Mouse (Mus musculus) liver, adult 2 months (tissue): Measurements from ENCODE around the gene Cd164l2.

Experiments
- CTCF ChIP-seq: fragments of 200-500 bp; IDR thresholded peaks from 2 replicates; pipeline ENCODE4 v1.5.1; 2011; ENCODE audit warnings: low read depth, low read length, control low read depth
- POLR2A ChIP-seq: fragments of 200-500 bp; IDR thresholded peaks from 2 replicates; pipeline ENCODE4 v1.6.1; 2011; ENCODE audit warnings: low read length, control low read depth; ENCODE audit not compliant: insufficient read depth; ENCODE audit errors: extremely low read depth

DNA sequence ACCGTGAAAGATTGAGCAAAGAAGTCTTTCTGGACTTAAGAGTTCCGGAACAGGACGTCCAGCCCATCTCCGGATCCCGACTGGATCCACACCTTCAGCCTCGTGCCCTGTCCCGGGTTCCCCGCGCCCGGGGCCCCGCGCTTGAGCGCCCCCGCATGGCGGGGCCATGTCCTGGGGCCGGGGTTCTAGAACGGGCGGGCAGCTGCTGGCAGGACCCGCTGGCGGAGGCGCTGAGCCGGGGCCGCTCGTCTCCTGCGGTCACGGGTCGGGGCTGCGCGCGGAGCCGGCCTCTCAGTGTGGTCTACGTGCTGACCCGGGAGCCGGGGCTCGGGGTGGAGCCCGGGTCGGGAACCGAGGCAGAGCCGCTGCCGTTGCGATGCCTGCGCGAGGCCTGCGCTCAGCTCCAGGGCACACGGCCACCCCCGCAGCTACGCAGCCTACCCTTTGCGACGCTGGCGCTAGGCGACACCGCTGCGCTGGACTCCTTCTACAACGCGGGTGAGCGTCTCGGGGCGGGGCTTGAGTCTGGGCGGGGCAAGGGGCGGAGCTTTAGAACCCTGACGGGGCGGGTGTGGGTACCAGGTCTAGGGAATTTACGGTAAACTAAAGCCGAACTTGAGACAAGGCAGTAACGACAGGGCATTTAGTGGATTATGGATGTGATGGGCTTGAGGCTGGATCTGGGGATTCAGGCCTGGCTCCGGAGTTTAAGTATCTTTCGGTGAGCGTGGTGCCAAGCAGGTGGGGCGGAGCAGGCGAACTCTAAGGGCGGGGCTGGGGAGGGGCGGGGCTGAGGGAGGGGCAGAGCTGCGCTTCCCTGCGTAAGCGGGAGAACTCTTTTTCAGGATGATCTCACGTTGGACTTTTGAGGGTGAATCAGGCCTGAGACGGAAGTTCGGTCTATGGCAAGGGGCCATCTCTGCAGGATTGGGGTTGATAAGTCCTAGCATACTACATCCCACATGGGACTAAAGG lies 29.3 kb downstream of the Cd164l2 start:
- TF ChIP-seq POLR2A (peak; percentile 64), CTCF (peak; percentile 12; the same call in 1 of the 2 replicates)
